Mouse (Mus musculus) CD4-positive, CD25-positive, alpha-beta regulatory T cell, adult 9 weeks (primary cell): Measurements from ENCODE around the gene Trmt1l. TPM values are rescaled to one million over a fixed set of nuclear protein-coding genes. Genes with fewer than 3 reads are reported as not detected.

Experiments
- polyA plus RNA-seq: library from polyadenylated mRNA; unstranded; fragments of 100-300 nt; shearing (Covaris generic); gene quantifications from one replicate; pipeline ENCODE4 v1.2.1, GENCODE M21; 2017

Gene Trmt1l
- 67.4 TPM for polyA plus RNA-seq

GRCm38 (mm10) chr1:151428263-151429221, at the start of gene Trmt1l, which contains the start of gene Swt1:
TSS of gene Trmt1l (plus strand) at chr1:151428542.
TSS of gene Swt1 (minus strand) at chr1:151428455.

GRCm38 (mm10) chr1:151500531-151501361, 72.4 kb downstream of the Trmt1l start, which contains the start of gene Rnf2:
TSS of gene Rnf2 (minus strand) at chr1:151500955.

Other genes starting within 250 kb of the Trmt1l start
- gene Gm47985, start 246.0 kb upstream of the Trmt1l start, polyA plus RNA-seq: not detected
- gene Gm8947, start 236.2 kb upstream of the Trmt1l start, polyA plus RNA-seq: 0.16 TPM
- not detected for gene Gm47995, start 230.1 kb upstream of the Trmt1l start, polyA plus RNA-seq
- gene 3110040M04Rik, start 224.4 kb upstream of the Trmt1l start, polyA plus RNA-seq: not detected
- gene Gm47996, start 218.4 kb upstream of the Trmt1l start, polyA plus RNA-seq: not detected
- 144 TPM for gene Ivns1abp, start 84.1 kb upstream of the Trmt1l start, polyA plus RNA-seq
- gene Swt1, start 87 bp upstream of the Trmt1l start, polyA plus RNA-seq: 40.8 TPM
- 101 TPM for gene Rnf2, start 72.4 kb downstream of the Trmt1l start, polyA plus RNA-seq
- 69.2 TPM for gene Fam129a, start 142.6 kb downstream of the Trmt1l start, polyA plus RNA-seq